Mouse (Mus musculus) heart, postnatal 0 days (tissue): Measurements from ENCODE around the gene Cenpa.

ENCODE experiments used
- CTCF ChIP-seq: IDR thresholded peaks from 2 replicates; pipeline ENCODE4 v1.5.1; 2016; ENCODE audit warnings: antibody characterized with exemption, control low read depth, low read depth
- EP300 ChIP-seq: IDR thresholded peaks from 2 replicates; pipeline ENCODE4 v1.6.1; 2016; ENCODE audit warnings: antibody characterized with exemption, low read depth

GRCm38 (mm10) chr5:30681970-30682369 lies 15.4 kb downstream of the Cenpa start:
- no peak for TF ChIP-seq CTCF
- TF ChIP-seq EP300, result no peak
